Mouse (Mus musculus) cerebellum, adult 9-11 months (tissue): ENCODE data around the gene Bloc1s1.
A peak's percentile ranks its signal among the peaks of the same experiment; 100 is the strongest.

ENCODE experiments used
- DNase-seq: peaks from one replicate; pipeline ENCODE4 v3.0.0; 2022

The Bloc1s1 gene

GRCm38 (mm10) chr10:128902409-128902988, 21.3 kb downstream of the Bloc1s1 start:
- DNase-seq = no peak

GRCm38 (mm10) chr10:128901409-128901808, 22.4 kb downstream of the Bloc1s1 start:
- DNase-seq = no peak

GRCm38 (mm10) chr10:128900698-128901097, 23.1 kb downstream of the Bloc1s1 start, which contains the start of gene Cd63:
Gene Cd63, plus strand, starts transcription at chr10:128900989.
- no peak for DNase-seq

GRCm38 (mm10) chr10:128899759-128900490, 23.9 kb downstream of the Bloc1s1 start:
- DNase-seq = no peak

GRCm38 (mm10) chr10:128897501-128897900, 26.3 kb downstream of the Bloc1s1 start:
- DNase-seq = no peak

- no peak for DNase-seq
Observed at GRCm38 (mm10) chr10:128896807-128897206, 27.0 kb downstream of the Bloc1s1 start.

- no peak for DNase-seq
Observed at GRCm38 (mm10) chr10:128895952-128896693, 27.7 kb downstream of the Bloc1s1 start.

- peak; percentile 70 for DNase-seq
Observed at GRCm38 (mm10) chr10:128895437-128895836, 28.4 kb downstream of the Bloc1s1 start.

GRCm38 (mm10) chr10:128892246-128892645, 31.6 kb downstream of the Bloc1s1 start:
- DNase-seq = no peak

GRCm38 (mm10) chr10:128891296-128892094, 32.3 kb downstream of the Bloc1s1 start, which contains the start of gene Gdf11:
Gene Gdf11, minus strand, starts transcription at chr10:128891718.
- DNase-seq = no peak

GRCm38 (mm10) chr10:128890383-128891295, 33.2 kb downstream of the Bloc1s1 start:
- DNase-seq = no peak

- DNase-seq = no peak
Observed at GRCm38 (mm10) chr10:128889846-128890245, 34.0 kb downstream of the Bloc1s1 start.

- no peak for DNase-seq
Observed at GRCm38 (mm10) chr10:128888941-128889827, 34.7 kb downstream of the Bloc1s1 start.

GRCm38 (mm10) chr10:128882067-128882466, 41.8 kb downstream of the Bloc1s1 start:
- DNase-seq = no peak

GRCm38 (mm10) chr10:128878811-128879210, 45.0 kb downstream of the Bloc1s1 start:
- no peak for DNase-seq

- no peak for DNase-seq
Observed at GRCm38 (mm10) chr10:128878291-128878690, 45.5 kb downstream of the Bloc1s1 start.

GRCm38 (mm10) chr10:128870341-128870740, 53.5 kb downstream of the Bloc1s1 start:
- no peak for DNase-seq
